Mouse (Mus musculus): ENCODE results near the gene Gm37240. TPM values are rescaled to one million over a fixed set of nuclear protein-coding genes. Genes with fewer than 3 reads are reported as not detected.

Gene Gm37240
- polyA plus RNA-seq, 1 experiment from 2014 or later = 0.52 TPM

GRCm38 (mm10) chr3:85287627-85288026 is 599.7 kb downstream of the Gm37240 start:
- Histone ChIP-seq H3K4me1 (no peaks in the 10 kb centered on the region), H3K36me3 (no peaks in the 10 kb centered on the region), H3K9me3 (replicated peaks) (no peaks in the 10 kb centered on the region), H3K27me3 (replicated peaks) (no peaks in the 10 kb centered on the region), H3K27ac (no peak overlapping the region), H3K4me2 (no peak overlapping the region), H3K9ac (no peak overlapping the region), H3K4me3 (no peak overlapping the region)
- 32% methylated on average over 2 of the region's 2 CpGs for WGBS (ENCODE audit: insufficient replicate concordance)
- no peak for ATAC-seq

GRCm38 (mm10) chr3:85284483-85284882 is 602.8 kb downstream of the Gm37240 start:
- H3K4me3 ChIP-seq = no peak overlapping the region
- no peak overlapping the region for H3K4me2 ChIP-seq
- H3K9ac ChIP-seq = no peak overlapping the region
- no peaks in the 10 kb centered on the region for H3K9me3 ChIP-seq (replicated peaks)
- 57% methylated on average over 2 of the region's 2 CpGs for WGBS (ENCODE audit: insufficient replicate concordance)
- H3K27ac ChIP-seq = no peak overlapping the region
- no peaks in the 10 kb centered on the region for H3K4me1 ChIP-seq
- no peaks in the 10 kb centered on the region for H3K36me3 ChIP-seq
- ATAC-seq = no peak
- no peaks in the 10 kb centered on the region for H3K27me3 ChIP-seq (replicated peaks)

- Histone ChIP-seq H3K4me1 (no peaks in the 10 kb centered on the region), H3K27ac (no peak overlapping the region), H3K9me3 (replicated peaks) (no peaks in the 10 kb centered on the region), H3K4me2 (no peak overlapping the region), H3K9ac (no peak overlapping the region), H3K4me3 (no peak overlapping the region), H3K36me3 (no peaks in the 10 kb centered on the region), H3K27me3 (replicated peaks) (no peaks in the 10 kb centered on the region)
- no peak for ATAC-seq
- 72% methylated on average over 5 of the region's 5 CpGs for WGBS (ENCODE audit: insufficient replicate concordance)
Measured at GRCm38 (mm10) chr3:85282816-85283215, 604.5 kb downstream of the Gm37240 start.

GRCm38 (mm10) chr3:85275075-85275474 is 612.2 kb downstream of the Gm37240 start:
- no peak overlapping the region for H3K4me3 ChIP-seq
- whole genome bisulfite sequencing (ENCODE audit: insufficient replicate concordance) = 43% methylated on average over 10 of the region's 10 CpGs
- no peaks in the 10 kb centered on the region for H3K27me3 ChIP-seq (replicated peaks)
- no peak for ATAC-seq
- H3K27ac ChIP-seq = no peak overlapping the region
- no peaks in the 10 kb centered on the region for H3K9me3 ChIP-seq (replicated peaks)
- no peak overlapping the region for H3K4me2 ChIP-seq
- H3K36me3 ChIP-seq = no peaks in the 10 kb centered on the region
- H3K9ac ChIP-seq = no peak overlapping the region
- no peaks in the 10 kb centered on the region for H3K4me1 ChIP-seq

GRCm38 (mm10) chr3:85271491-85271890 is 615.8 kb downstream of the Gm37240 start:
- no peak overlapping the region for H3K4me3 ChIP-seq

GRCm38 (mm10) chr3:85264963-85265362 is 622.4 kb downstream of the Gm37240 start:
- no peaks in the 10 kb centered on the region for H3K9me3 ChIP-seq (replicated peaks)
- H3K27me3 ChIP-seq (replicated peaks) = no peaks in the 10 kb centered on the region

More at GRCm38 (mm10) chr3:85271491-85271890, 615.8 kb downstream of the Gm37240 start:
- Histone ChIP-seq H3K9me3 (replicated peaks) (no peaks in the 10 kb centered on the region), H3K36me3 (no peaks in the 10 kb centered on the region), H3K9ac (no peak overlapping the region), H3K27me3 (replicated peaks) (no peaks in the 10 kb centered on the region), H3K4me1 (no peaks in the 10 kb centered on the region), H3K4me2 (no peak overlapping the region), H3K27ac (no peak overlapping the region)
- 67% methylated on average over 2 of the region's 2 CpGs for WGBS (ENCODE audit: insufficient replicate concordance)
- ATAC-seq = no peak

GRCm38 (mm10) chr3:85264546-85264945 is 622.8 kb downstream of the Gm37240 start:
- no peak for ATAC-seq
- Histone ChIP-seq H3K9me3 (replicated peaks) (no peaks in the 10 kb centered on the region), H3K4me1 (no peaks in the 10 kb centered on the region), H3K9ac (no peak overlapping the region), H3K27ac (no peak overlapping the region), H3K4me2 (no peak overlapping the region), H3K4me3 (no peak overlapping the region), H3K27me3 (replicated peaks) (no peaks in the 10 kb centered on the region), H3K36me3 (no peaks in the 10 kb centered on the region)
- 56% methylated on average over 6 of the region's 6 CpGs for WGBS (ENCODE audit: insufficient replicate concordance)

More at GRCm38 (mm10) chr3:85264963-85265362, 622.4 kb downstream of the Gm37240 start:
- no peak overlapping the region for H3K4me2 ChIP-seq
- no peaks in the 10 kb centered on the region for H3K36me3 ChIP-seq
- H3K9ac ChIP-seq = no peak overlapping the region
- ATAC-seq = no peak
- no peaks in the 10 kb centered on the region for H3K4me1 ChIP-seq
- H3K27ac ChIP-seq = no peak overlapping the region
- H3K4me3 ChIP-seq = no peak overlapping the region
- WGBS (ENCODE audit: insufficient replicate concordance) = 73% methylated on average over 2 of the region's 2 CpGs

- WGBS (ENCODE audit: insufficient replicate concordance) = 66% methylated on average over 5 of the region's 5 CpGs
- Histone ChIP-seq H3K4me1 (no peaks in the 10 kb centered on the region), H3K36me3 (no peaks in the 10 kb centered on the region), H3K4me2 (no peak overlapping the region), H3K27ac (no peak overlapping the region), H3K4me3 (no peak overlapping the region), H3K9me3 (replicated peaks) (no peaks in the 10 kb centered on the region), H3K27me3 (replicated peaks) (no peaks in the 10 kb centered on the region), H3K9ac (no peak overlapping the region)
- ATAC-seq = no peak
Measured at GRCm38 (mm10) chr3:85254526-85254925, 632.8 kb downstream of the Gm37240 start.

GRCm38 (mm10) chr3:85251631-85252030 is 635.7 kb downstream of the Gm37240 start:
- Histone ChIP-seq H3K9me3 (replicated peaks) (no peaks in the 10 kb centered on the region), H3K4me1 (no peaks in the 10 kb centered on the region), H3K4me2 (no peak overlapping the region), H3K9ac (no peak overlapping the region), H3K27ac (no peak overlapping the region), H3K27me3 (replicated peaks) (no peaks in the 10 kb centered on the region), H3K36me3 (no peaks in the 10 kb centered on the region), H3K4me3 (no peak overlapping the region)
- no peak for ATAC-seq
- WGBS (ENCODE audit: insufficient replicate concordance) = 55% methylated on average over 6 of the region's 6 CpGs

- H3K27me3 ChIP-seq (replicated peaks) = no peaks in the 10 kb centered on the region
- no peak overlapping the region for H3K4me3 ChIP-seq
- no peak overlapping the region for H3K9ac ChIP-seq
- no peak overlapping the region for H3K4me2 ChIP-seq
- WGBS (ENCODE audit: insufficient replicate concordance) = 70% methylated on average over 3 of the region's 3 CpGs
- H3K4me1 ChIP-seq = no peaks in the 10 kb centered on the region
- H3K27ac ChIP-seq = no peak overlapping the region
- no peaks in the 10 kb centered on the region for H3K36me3 ChIP-seq
- no peak for ATAC-seq
- H3K9me3 ChIP-seq (replicated peaks) = no peaks in the 10 kb centered on the region
Measured at GRCm38 (mm10) chr3:85246131-85246530, 641.2 kb downstream of the Gm37240 start.

- no peak overlapping the region for H3K27ac ChIP-seq
- H3K4me3 ChIP-seq = no peak overlapping the region
- no peaks in the 10 kb centered on the region for H3K4me1 ChIP-seq
- H3K9me3 ChIP-seq (replicated peaks) = no peaks in the 10 kb centered on the region
- no peak overlapping the region for H3K4me2 ChIP-seq
- ATAC-seq = no peak
- no peak overlapping the region for H3K9ac ChIP-seq
- WGBS (ENCODE audit: insufficient replicate concordance) = 62% methylated on average over 3 of the region's 3 CpGs
- no peaks in the 10 kb centered on the region for H3K27me3 ChIP-seq (replicated peaks)
- H3K36me3 ChIP-seq = no peaks in the 10 kb centered on the region
Measured at GRCm38 (mm10) chr3:85236546-85236945, 650.8 kb downstream of the Gm37240 start.

- no peak overlapping the region for H3K9ac ChIP-seq
- H3K9me3 ChIP-seq (replicated peaks) = no peaks in the 10 kb centered on the region
- no peaks in the 10 kb centered on the region for H3K27me3 ChIP-seq (replicated peaks)
- no peaks in the 10 kb centered on the region for H3K36me3 ChIP-seq
- no peak overlapping the region for H3K4me2 ChIP-seq
- H3K4me1 ChIP-seq = no peaks in the 10 kb centered on the region
- WGBS (ENCODE audit: insufficient replicate concordance) = 41% methylated on average over 6 of the region's 6 CpGs
- no peak overlapping the region for H3K27ac ChIP-seq
- ATAC-seq = no peak
- H3K4me3 ChIP-seq = no peak overlapping the region
Measured at GRCm38 (mm10) chr3:85232846-85233245, 654.5 kb downstream of the Gm37240 start.

GRCm38 (mm10) chr3:85222046-85222445 is 665.3 kb downstream of the Gm37240 start:
- no peak overlapping the region for H3K9ac ChIP-seq
- 64% methylated on average over 5 of the region's 5 CpGs for WGBS (ENCODE audit: insufficient replicate concordance)
- no peaks in the 10 kb centered on the region for H3K27me3 ChIP-seq (replicated peaks)
- H3K36me3 ChIP-seq = no peaks in the 10 kb centered on the region
- H3K4me2 ChIP-seq = no peak overlapping the region
- no peak overlapping the region for H3K27ac ChIP-seq
- no peaks in the 10 kb centered on the region for H3K4me1 ChIP-seq
- no peak overlapping the region for H3K4me3 ChIP-seq
- no peak for ATAC-seq
- H3K9me3 ChIP-seq (replicated peaks) = no peaks in the 10 kb centered on the region
